Mouse (Mus musculus) embryonic fibroblast, embryonic 13.5 days (primary cell): ENCODE results near the gene Nat9. TPM values are rescaled to one million over a fixed set of nuclear protein-coding genes. Genes with fewer than 3 reads are reported as not detected.

Experiments
- H3K27ac ChIP-seq: 2 replicates; pipeline ENCODE4 v1.5.1; 2012; ENCODE audit warnings: low read length, control low read depth, inconsistent platforms; ENCODE audit not compliant: insufficient read depth
- H3K4me1 ChIP-seq: 2 replicates; pipeline ENCODE4 v1.6.1; 2011; ENCODE audit warnings: low read length; ENCODE audit not compliant: control insufficient read depth, insufficient read depth
- H3K4me3 ChIP-seq: 2 replicates; pipeline ENCODE4 v1.5.1; 2011; ENCODE audit warnings: mild to moderate bottlenecking, control low read depth, low read length; ENCODE audit not compliant: insufficient read depth
- CTCF ChIP-seq: IDR thresholded peaks from 2 replicates; pipeline ENCODE4 v1.5.1; 2011; ENCODE audit warnings: mild to moderate bottlenecking, control low read depth, low read length, moderate library complexity, borderline replicate concordance; ENCODE audit not compliant: insufficient read depth
- POLR2A ChIP-seq: IDR thresholded peaks from 2 replicates; pipeline ENCODE4 v1.6.1; 2011; ENCODE audit warnings: low read depth, mild to moderate bottlenecking, control low read depth, low read length, moderate library complexity
- polyA plus RNA-seq: library from polyadenylated mRNA; stranded (reverse); fragments of >200 nt; gene quantifications from 2 replicates; pipeline ENCODE4 v1.2.4, GENCODE M21; 2011; ENCODE audit warnings: low read depth; ENCODE audit not compliant: missing spikeins, insufficient read length

Gene Nat9
- polyA plus RNA-seq, 1 experiment, result 13.3 TPM

DNA sequence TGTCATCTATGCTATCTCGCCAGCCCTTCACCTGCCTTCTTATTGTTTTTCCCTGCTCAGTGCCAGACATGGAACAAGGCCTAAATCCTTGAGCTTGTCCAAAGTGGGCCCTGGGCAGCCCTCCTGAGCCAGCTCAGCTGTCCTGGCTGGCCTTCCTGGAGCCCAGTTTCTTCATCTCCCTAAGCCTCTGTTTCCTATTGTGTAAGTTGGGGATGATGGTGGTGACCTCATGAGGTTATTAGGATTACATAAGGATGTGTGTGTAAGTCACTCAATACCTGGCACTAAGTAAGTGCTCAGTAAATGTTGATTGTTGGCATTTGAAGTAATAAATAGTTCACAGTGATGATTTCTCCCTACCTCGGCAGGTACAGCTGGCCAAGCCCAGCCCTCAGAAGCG, 20.9 kb downstream of the Nat9 start:
- Histone ChIP-seq H3K4me3 (no peak overlapping the region), H3K27ac (no peak overlapping the region), H3K4me1 (no peaks in the 10 kb centered on the region; the same call in 1 of the 2 replicates)
- no peak for TF ChIP-seq POLR2A
- TF ChIP-seq CTCF, result no peak

DNA sequence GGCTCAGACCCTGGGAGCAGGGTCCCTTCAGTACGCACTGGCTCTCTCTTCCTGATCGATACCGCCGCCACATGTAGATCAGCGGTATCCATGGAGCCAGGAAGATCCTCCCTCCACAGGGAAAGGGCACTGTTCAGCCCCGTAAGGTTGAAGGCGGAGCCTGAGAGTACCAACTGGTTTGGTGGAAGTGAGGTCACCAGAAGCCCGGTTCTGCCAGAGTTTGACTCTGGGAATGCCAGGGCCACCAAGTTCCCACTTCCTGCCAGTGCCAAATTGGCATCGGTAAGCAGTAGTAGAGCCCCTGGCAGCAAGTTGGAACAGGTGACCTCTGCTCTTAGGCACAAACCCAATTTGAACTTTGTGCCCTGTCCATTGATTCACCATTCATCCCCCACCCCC, 22.7 kb downstream of the Nat9 start:
- Histone ChIP-seq H3K27ac (no peak overlapping the region), H3K4me3 (peak overlapping the region; percentile 77), H3K4me1 (no peaks in the 10 kb centered on the region)
- TF ChIP-seq POLR2A (no peak; the same call in 1 of the 2 replicates), CTCF (no peak)

DNA sequence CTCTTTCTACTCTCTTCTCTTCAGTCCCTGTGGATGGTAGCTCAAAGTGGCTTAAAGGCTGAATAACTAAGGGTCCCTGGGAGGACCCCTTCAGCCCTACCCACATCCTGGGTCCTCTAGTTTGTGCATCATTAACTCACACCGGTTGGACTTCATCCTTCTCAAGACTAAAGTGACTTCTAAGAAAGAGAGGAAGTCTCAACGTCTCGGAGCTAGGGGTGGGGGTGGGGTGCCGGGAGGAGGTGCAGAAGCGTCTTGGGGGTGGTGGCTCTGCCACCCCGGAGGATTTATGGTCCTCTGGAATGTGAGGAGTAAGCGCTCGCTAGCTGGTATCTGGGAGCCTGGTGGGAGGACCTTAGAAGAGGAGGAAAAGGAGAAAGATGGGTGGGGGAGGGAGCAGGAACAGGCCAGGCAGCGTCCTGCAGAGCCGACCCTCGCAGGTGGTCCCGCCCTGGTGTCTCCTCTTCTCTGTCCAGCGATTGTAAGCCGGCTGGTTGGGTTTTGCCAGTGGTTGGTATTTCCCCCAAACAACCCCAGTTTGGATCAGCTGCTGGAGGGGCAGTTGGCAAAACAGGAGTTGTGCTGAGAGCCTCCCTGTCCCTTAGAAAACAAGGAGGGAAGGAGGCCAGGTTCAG, 23.2 kb downstream of the Nat9 start:
- TF ChIP-seq CTCF, result no peak
- TF ChIP-seq POLR2A, result peak; percentile 54; the same call in 1 of the 2 replicates
- Histone ChIP-seq H3K27ac (no peak overlapping the region), H3K4me3 (peak overlapping the region; percentile 77), H3K4me1 (no peaks in the 10 kb centered on the region)

DNA sequence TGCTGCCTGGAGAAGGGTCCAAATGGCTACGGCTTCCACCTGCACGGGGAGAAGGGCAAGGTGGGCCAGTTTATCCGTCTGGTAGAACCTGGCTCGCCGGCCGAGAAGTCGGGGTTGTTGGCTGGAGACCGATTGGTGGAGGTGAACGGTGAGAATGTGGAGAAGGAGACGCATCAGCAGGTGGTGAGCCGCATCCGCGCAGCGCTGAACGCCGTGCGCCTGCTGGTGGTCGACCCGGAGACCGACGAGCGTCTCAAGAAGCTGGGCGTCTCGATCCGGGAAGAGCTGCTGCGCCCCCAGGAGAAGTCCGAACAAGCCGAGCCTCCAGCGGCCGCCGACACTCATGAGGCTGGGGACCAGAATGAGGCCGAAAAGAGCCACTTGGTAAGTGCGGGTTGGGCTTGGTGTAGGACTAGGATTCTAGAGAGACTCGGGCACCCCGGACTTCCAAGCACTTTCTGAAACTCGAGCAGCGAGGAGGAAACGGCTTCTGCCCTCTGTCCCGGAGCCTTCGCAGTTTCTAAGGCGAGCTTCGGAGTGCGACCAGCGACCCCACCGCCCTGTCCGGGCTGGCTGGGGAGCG, 24.0 kb downstream of the Nat9 start:
- TF ChIP-seq CTCF (peak; percentile 37; the same call in 1 of the 2 replicates), POLR2A (no peak)
- no peaks in the 10 kb centered on the region for H3K4me1 ChIP-seq
- peak overlapping the region; percentile 77 for H3K4me3 ChIP-seq
- peak overlapping the region; percentile 32; the same call in 1 of the 2 replicates for H3K27ac ChIP-seq

DNA sequence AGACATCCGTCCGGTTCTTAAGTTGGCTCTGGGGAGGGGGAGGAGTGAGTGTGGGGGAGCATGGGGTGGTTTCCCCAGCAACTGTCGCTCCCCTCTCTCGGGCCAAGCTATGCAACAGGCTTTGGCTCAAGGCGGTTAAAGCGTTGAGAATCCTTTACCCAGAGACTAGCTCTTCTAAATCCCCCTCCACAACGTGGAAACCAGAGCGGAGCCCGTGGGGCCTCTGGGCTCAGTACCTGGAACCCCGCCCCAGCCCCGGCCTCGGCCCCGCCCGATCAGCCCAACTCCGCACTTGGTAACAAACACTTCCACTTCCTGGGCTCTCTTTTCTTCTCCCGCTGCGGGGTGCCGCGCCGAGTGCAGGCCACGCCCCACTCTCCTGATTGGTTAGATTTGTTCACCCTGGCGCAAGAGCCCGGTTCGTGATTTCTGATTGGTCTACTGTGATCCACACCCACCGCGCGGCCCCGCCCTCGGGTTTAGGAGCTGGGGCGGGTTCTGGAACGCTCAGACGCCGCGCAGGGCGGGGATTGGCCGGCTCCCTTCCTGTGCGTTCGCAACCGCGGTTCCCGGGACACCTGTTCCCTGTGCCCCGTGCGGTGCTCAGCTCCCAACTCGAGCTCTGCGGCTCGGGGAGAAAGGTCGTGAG, 24.7 kb downstream of the Nat9 start, which contains the start of gene Slc9a3r1:
Slc9a3r1 (plus strand) TSS at position 510 of the 649 bp plus-strand sequence.
- TF ChIP-seq POLR2A, result peak; percentile 93
- TF ChIP-seq CTCF, result no peak
- peak within 1 kb of the TSS; percentile 32; the same call in 1 of the 2 replicates for H3K27ac ChIP-seq

DNA sequence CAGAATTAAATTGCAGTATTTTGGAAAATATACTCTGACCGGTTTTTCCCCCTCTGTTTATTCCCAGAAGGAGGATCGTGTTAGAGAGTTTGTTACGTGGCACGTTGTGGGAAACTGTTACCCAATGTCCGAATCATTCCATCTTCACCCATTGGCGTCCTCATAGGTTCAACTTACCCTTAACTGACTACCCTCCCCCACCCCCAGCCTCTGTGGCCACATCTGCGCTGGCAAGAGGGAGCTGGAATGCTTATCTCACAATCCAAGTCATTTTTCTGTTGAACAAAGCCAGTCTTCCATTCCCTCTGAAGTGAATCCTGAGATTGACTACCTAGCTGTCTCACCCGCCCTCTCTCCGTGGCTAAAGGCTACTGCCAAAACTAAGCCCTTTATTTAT, 25.5 kb downstream of the Nat9 start:
- Histone ChIP-seq H3K4me1 (no peaks in the 10 kb centered on the region), H3K4me3 (no peak overlapping the region), H3K27ac (no peak overlapping the region)
- TF ChIP-seq CTCF (no peak), POLR2A (no peak)

More for the DNA sequence above, 24.7 kb downstream of the Nat9 start, which contains the start of gene Slc9a3r1:
- Histone ChIP-seq H3K4me1 (no peaks in the 10 kb centered on the region), H3K4me3 (peak within 1 kb of the TSS; percentile 77)

DNA sequence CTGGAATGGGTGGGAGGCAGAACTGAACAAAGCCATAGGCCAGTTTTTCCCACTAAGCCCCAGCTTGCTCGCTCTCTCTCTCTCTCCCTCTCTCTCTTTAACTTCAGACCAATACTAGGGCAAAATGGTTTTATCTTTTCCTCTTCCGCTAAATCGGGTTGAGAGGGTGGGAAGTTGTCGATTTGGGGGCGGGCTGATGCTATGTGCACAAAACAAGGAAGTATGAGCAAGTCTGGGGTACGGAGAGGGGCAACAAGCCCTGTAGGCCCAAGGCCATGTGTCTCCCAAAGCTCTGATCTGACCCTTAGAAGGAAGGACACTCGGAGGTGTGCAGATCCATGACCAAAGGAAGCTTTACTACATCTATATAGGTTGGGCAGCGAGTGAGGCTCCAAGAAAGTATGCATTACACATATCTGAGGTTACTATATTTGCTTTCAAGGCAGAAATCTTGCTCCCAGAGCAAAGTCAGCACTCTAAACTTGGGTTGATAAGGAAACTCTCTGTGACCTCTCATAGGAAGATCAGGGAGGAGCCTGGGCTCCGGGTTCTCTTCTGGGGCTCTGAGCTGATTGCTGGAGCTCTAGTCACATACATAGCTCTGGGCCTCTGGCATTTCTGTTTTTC, 26.0 kb downstream of the Nat9 start:
- Histone ChIP-seq H3K27ac (no peak overlapping the region), H3K4me1 (no peaks in the 10 kb centered on the region), H3K4me3 (no peak overlapping the region)
- TF ChIP-seq CTCF (no peak), POLR2A (no peak)

DNA sequence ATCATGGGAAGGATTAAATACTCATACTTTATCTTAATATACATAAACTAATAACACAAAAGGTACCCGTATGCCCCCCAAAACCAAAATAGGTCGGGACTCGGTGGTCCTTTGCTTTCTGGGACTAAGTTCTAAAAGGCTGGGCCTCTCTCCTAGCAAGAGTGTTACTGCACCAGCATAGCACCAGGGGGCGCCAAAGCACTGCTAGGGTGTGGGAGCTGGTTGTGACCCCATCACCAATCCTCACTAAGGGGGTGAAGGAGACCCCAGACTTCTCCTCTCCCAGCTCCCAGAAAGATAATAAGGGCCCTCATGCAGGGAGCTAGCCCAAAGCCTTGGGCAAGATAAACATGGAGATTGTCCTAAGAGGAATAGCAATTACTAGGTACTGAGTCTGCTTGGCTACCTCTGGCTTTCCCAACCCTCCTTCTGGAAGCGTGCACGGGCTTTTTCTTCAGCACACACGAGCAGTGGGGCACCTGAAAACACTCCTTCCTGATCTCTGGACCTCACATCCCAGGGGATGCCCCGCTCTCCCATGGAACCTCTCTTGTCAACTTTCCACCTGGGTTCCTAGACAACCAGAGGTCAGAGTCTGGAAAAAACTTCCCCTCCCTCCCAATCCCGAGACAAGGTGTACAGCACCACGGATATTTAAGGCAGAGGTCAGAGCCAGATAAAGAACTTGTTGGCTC, 26.6 kb downstream of the Nat9 start:
- H3K27ac ChIP-seq, result no peak overlapping the region
- peak; percentile 91 for TF ChIP-seq CTCF
- no peak for TF ChIP-seq POLR2A
- no peak overlapping the region for H3K4me3 ChIP-seq
- no peaks in the 10 kb centered on the region for H3K4me1 ChIP-seq

DNA sequence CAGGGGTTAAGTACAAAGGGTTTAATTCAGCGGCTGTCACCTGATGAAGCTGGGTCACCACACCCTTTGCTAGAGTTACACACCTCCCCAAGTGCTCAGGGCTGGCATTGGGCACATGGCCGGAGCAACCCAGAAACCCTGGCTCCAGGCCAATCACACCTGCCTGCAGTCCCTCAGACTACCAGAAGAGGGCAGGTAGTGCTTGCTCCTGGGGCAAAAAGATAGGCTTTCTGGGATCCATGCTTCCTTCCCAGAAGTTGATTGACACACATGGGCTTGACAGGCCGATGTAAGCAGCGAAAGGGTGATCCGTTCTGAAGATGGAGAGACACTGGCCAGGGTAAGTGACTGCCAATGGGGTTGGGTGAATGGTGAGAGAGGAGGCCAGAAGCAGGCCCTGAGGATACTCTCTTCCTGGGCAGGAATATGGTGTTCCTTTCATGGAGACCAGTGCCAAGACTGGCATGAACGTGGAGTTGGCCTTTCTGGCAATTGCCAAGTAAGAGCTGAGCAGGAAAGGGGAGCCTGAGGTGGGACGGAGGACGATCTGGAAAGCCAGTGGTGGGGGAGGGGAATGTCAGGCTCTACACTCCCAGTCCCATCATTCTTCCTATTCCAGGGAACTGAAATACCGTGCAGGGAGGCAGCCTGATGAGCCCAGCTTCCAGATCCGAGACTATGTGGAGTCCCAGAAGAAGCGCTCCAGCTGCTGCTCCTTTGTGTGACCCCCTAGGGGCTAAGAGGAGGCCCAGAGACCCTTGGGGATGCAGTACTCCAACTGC, 27.5 kb downstream of the Nat9 start:
- H3K4me3 ChIP-seq, result no peak overlapping the region
- TF ChIP-seq CTCF (peak; percentile 41; the same call in 1 of the 2 replicates), POLR2A (no peak)
- no peaks in the 10 kb centered on the region for H3K4me1 ChIP-seq
- H3K27ac ChIP-seq, result no peak overlapping the region
